Mouse (Mus musculus) embryo, embryonic 11 days (tissue): Measurements from ENCODE around the gene Fkbp5.
"Not testable (repeated sequence)": the region's sequence is repeated elsewhere in the genome, so short reads cannot be mapped to it uniquely, and the experiment has no call there.

Experiments used
- DNase-seq: peaks from one replicate; pipeline ENCODE4 v3.0.0-alpha.2; 2015

The Fkbp5 gene

DNA sequence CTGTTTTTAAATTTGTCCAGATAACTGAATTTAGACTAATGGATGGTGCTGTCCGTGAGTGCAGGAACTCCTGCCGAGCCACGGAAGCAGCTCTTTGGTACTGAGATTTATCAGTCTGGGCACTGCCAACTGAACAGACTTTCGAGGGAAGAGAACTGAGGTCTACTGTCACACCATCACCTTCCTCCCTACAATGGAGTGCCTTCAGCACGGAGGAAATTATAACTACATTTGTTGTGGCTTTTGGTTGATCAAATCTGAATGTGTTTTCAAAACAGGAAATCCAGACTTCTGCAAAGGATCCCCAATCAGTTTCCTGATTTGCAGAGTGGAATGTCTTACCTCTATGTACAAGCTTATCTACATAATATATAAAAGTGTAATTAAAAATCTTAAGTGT lies 99.6 kb downstream of the Fkbp5 start:
- DNase-seq, result no peak

DNA sequence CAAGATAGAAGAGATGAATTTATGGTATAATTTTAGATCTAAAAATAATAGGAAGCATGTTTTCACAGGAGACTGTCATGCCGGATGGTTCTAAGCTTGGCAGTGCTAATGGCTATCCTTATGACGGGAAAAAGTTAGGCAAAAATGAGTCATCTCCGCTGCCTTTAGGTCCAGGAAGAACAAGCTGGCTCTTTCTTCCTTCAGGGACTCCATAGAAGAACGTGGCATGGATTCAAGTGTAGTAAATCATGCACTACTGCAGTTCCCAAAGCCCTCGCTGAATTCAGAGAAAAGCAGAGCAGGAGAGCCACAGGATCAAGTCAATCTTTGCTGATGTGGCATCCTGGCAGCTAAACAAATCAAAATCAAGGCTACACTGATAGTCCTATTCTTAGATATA lies 102.1 kb downstream of the Fkbp5 start:
- no peak for DNase-seq

DNA sequence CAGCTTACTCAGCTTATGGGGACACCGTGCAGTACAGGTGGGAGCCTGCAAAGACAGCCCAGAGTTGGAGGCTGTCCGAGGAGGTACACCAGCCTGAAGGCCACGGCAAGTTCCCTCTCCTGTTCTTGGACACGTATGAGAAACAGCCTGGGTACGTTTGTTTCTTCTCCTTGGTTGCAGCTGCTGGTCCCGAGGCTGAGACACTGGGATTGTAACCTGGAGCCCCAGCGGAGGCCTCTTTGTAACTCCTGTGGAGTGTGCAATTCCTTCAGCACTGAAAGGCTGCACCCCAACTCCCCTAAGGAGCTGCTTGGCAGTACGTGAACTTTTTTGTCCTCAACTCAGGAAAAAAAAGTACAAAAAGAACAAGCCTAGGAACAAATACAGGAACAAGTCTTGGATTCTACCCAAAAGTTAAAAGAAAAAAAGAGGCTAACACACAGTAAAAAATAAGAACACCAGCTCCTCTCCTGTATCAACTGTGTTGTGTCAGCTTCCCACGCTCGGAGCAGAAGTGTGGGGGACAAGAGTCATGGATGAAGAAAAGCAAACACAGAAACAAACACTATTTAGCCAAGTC lies 105.9 kb downstream of the Fkbp5 start:
- no peak for DNase-seq

DNA sequence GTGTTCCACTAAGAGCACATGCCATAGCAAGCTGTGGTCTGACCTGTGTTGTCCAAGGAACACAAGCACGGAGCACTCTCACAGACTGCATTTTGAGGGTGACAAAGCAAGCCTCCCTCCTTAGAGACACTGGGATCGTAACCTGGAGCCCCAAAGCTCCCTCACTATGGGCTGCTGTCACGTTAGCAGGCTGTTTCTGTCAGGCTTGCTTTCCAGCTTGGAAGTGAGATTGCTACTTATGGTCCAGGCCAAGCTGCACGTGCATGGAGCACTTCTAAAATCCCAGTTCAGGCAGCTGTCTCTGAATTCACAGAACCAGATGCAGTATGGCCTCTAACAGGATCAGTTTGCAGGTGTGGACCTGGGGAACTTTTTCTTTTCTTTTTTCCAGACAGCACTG lies 106.6 kb downstream of the Fkbp5 start:
- DNase-seq, result no peak

DNA sequence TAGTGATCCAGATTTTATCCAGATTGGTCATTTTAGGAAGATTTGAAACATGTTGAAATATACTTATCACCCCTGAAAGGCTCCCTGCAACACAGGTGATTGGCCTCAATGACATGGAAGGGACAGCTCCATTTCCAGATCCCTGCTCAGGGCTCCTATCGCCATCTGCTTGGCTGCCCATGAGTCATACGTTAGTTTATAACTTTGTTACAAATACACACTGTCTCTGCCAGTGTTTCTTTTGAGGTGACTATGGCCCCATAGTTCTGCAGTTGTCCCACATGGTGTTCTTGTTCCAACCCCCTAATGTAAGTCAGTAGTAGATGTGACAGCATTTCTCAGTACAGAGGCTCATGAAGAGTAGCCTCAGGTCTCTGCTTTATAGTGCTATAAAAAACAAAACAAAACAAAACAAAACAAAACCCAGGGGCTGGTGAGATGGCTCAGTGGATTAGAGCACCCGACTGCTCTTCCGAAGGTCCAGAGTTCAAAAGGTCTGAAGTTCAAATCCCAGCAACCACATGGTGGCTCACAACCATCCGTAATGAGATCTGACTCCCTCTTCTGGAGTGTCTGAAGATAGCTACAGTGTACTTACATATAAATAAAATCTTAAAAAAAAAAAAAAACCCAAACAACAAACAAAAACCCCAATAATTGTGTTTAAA lies 108.9 kb downstream of the Fkbp5 start:
- no peak for DNase-seq

DNA sequence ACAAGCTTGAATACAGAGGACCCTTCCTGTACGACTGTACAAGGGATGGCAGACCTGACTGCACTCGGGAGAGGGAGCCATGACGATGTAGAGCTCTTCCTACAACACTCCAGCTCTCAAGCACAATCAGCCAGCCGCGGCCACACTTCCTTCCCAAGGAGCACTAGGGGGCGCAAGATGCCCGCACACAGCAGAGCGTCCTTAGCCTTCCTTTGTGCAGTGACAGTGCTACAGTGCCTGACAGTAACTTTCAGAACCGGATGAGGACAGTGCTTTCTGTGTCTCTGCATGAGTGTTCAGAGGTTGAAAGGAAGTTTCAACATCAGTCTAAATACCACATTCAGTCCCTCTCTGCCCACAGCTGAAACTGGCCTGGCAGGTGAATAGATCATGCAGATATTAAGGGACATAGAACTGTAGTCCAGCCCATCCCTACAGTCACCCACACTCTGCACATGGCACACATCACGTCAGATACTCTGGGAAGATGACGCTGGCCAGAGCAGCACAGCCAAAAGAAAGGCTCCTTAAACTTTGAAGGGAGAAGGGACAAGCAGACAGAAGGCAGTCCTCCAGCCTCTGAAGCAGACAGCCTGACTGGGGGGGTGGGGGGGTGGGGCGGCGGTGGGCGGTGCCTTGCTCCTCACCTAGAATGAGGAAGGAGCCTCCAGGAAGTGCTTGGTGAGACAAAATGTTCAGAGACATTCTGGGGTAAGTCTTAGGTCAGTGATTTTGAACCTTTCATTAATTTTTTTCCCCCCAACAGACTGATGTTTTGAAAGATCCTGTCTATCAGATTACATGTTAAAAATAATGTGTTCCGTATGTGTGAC lies 109.7 kb downstream of the Fkbp5 start:
- DNase-seq, result peak; percentile 83

DNA sequence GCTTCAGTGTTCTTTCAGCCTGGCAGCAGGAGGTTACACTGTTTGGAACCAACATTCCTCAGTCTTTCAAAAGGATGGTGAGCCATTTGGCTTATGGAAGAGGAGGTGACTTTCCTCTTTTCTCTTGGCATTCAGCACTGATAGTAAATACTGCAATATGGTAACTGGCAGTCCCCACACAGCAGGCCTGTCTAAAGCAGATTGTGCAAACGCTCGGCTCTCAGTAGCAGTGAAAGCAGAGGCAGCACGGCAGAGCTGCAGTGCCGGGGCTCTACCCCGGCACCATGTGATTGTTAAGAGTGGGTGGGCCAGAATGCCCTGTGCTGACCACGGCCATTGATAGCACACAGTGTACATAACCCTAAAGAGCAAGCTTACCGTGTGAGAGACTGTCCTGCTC lies 110.9 kb downstream of the Fkbp5 start:
- DNase-seq, result no peak

DNA sequence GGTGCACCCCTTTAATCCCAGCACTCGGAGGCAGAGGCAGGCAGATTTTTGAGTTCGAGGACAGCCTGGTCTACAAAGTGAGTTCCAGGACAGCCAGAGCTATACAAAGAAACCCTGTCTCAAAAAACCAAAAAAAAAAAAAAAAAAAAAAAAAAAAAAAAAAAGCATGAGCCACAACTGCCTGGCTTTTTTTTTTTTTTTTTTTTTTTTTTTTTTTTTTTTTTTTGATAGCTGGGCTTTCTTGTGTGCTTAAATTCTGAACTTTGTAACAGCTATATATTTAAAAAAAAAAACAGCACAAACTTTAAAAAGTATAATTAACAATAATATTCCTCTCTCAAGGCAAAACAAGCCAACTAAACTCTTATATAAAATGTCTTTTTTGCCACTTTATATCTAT lies 112.6 kb downstream of the Fkbp5 start:
- not testable (repeated sequence) for DNase-seq

DNA sequence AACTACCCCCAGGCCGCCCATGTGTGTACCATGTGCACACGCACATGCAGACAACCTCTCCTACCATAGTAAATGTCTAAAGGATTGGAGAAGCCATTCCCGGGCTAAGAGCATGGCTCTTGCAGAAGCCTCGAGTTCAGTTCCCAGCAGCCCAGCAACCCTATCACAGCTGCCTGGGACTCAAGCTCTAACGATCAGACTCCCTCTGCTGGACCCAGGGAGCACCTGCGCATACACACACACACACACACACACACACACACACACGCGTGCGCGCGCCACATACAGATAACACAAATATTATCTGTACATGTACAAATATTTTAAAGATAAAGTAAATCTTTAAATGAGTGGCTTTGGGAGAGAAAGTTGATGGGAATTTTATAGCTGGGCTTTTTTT lies 113.0 kb downstream of the Fkbp5 start:
- no peak for DNase-seq

DNA sequence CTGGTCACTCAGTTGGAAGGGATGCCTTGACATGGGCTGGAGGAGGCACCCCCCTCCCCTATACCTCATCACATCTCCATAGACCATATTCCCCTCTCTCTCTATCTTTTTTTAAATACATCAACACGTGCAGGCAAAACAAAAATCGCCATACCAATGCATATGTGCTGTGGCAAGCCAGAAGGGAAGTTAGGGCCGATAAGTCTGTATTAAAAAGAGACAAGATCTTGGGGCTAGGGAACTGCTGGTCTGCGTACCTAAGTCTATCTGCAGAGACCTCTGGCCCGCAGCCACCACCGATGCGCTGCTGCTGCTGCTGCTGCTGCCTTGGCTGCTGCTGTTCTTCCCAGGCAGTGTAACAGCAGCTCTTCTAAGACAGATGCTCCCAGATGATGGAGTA lies 122.3 kb downstream of the Fkbp5 start:
- no peak for DNase-seq

DNA sequence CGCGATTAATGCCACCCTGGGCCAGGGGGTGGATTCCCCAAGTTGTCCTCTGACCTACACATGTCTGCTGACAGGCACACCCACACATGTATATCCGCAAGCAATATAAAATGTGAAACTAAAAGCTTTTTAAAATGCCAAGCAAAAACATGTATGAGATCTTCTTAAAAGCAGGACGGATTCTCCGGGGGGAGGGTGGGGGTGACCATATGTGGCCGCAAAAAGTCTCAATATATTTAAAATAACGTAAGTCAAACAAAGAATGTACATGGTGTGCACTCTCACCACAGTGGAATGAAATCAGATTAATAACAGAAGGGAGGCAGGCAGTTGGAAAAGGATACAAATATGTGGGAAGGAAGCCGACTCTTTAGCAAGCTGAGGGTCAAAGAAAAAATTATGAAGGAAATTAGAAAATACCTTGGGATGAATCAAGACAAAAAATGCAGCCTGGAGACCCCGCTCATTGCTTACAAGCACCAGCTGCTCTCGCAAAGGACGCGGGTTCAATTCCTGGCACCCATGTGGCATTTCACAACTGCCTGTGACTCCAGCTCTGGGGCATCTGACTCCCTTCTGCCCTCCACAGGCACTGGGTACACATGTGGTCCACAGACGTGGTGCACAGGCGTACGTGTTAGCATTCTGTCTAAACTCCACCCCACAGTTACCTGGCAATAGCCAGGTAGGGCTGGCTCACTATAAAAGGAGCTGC lies 123.1 kb downstream of the Fkbp5 start:
- DNase-seq, result no peak

DNA sequence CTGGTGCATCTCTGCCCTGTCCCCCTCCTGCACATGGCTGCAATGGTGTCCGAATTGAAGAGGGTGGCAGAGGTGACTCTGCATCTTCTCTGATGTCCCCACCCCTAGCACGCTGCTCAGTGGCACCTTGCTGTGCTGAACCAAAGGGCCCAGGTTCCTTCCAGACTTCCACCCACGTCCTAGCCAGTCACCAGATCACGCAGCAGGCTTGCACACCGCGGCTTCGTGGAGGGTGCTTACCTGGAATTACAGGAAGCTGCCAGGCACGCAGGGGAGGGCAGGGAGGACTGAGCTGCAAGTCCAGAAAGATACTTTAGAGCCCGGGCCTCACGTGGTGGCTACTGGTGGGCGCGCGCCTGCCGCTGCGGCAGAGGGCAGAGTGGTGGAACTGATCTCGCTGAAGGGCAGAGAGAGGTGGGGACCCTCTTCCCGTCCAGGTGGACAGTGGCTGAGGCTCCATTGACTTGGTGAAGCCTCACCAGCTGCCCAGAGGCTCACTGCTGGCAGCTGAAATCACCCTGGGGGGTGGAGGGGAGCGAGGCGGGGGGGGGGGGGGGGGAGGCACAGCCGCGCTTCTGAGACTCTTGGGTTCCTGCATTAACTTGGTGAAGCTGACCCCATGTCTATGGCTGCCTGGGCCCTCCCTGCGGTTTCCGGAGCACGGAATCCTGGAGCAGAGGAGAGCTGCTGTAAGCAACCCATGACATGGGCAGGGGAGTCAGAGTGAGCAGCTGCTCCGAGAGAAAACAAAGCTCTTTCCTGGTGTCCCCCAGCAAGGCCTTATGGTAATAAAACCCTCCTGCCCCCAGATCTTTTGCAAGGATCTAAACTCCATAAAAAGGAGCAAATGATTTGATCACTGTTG lies 125.5 kb downstream of the Fkbp5 start:
- DNase-seq, result peak; percentile 42

DNA sequence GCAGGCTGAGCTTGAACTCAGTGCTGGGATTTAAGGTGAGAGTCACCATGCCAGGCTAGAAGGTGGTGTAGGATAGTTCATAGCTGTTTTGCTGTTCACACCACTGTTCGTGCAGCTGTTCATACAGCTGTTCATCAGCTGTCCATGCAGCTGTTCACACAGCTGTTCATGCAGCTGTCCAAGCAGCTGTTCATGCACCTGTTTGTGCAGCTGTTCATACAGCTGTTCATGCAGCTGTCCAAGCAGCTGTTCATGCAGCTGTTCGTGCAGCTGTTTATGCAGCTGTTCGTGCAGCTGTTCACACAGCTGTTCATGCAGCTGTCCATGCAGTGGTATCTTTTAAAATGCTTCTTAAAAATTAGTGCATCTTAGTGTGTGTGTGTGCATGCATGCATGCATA lies 128.8 kb downstream of the Fkbp5 start:
- DNase-seq, result no peak

DNA sequence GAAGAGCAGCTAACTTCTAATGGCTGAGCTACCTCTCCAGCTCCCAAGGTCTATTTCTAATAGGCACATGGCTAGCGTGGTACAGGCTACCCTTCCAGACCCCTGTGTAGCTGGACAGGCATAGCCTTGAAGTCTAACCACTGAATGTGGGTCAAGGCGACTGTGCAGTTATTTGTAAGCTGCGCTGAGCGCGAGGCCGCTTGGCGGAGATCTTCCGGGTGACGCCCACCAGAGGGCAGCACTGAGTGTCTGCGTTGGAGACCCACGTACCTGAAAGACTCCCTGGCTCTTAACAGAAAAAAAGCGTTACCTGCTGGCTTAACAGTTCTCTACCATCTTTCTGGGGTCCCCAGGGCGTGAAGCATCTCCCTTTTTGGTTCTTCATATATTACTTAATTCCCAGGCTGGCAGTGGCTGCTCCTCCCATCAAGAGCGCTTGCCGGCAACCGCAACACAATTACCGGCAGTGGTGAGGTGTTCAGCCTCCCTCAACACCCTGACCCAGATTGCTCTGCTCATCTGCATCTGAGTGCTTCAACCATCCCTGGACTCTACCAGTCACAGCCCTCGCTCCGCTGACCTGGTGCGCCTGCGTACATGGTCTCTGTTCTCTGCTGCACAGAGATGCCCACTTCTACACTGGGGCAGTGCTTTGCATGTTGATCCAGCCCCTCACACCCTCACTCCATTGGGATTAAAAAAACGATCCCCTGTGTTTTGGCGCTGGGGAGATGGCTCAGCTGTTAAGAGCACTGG lies 131.0 kb downstream of the Fkbp5 start:
- peak; percentile 85 for DNase-seq

DNA sequence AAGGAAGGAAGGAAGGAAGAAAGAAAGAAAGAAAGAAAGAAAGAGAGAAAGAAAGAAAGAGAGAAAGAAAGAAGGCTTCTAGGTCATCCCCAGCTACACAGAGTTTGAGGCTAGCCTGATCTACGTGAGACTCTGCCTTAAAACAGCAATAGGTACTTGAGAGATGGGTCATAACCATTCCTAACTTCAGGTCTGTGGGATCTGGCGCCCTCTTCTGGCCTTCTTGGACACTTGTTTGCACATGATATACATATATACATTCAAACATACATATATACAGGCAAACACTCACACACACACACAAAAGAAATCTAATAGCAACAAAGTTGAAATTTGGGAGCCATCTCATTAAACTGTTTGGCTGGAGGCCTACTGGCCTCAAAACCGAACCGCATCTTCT lies 133.0 kb downstream of the Fkbp5 start:
- DNase-seq, result no peak

DNA sequence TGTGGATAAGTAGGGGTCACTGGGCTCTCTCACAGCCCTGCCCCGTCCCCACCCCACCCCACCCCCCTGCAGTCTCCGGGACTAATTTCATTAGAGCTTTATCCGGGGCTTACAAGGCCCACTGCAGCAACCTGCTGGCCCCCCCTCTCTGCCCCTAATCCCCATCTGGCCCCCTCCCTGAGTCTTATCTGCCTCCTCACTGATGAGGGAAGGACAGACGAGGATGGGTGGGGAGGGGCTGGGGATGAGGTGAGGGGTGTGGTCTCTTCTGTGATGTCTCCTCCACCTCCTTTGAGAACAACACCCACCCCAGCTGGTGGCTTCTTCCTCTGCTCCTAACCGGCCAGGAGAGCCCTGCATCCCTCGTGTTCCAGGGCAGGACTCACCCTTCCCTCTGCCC lies 137.1 kb downstream of the Fkbp5 start:
- no peak for DNase-seq

DNA sequence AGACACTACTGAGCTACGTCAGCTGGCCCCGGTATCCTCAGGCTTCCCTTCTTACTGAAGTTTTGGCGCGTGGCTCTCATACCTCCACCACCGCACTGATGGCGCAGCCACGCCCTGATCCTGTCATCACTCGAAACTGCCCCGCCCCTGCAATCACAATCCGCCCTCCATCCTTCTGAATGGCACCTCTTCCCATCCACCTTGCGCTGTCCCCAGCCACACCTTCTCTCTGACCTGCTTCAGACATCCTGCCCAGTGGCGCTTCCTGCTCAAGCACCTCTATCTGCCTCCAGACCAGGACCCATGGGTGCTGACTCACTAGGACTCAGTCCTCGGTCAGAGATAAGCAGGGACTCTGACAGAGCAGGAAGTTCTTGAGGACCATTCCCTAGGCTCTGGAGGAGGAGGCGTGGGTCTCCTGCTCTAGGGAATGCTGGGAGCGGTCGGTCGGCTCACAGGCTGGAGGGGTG lies 141.7 kb downstream of the Fkbp5 start:
- no peak for DNase-seq

DNA sequence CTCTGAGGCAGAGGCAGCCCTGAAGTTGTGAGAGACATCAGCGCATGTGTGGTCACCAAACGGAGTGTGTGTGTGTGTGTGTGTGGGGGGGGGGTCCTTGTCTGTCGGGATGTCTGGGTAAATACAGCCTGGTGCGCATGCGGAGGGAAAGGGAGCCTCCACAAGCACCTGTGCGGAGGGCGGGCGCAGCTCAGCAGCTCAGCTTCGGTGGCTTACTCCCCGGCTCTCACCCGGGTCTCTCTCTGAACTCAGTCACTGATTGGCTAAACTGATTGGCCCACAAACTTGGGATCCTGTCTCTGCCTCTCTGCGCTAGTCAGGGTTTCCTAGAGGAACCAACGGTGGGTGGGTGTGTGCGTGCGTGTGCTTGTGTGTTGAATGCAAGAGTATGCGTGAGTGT lies 142.8 kb downstream of the Fkbp5 start:
- DNase-seq, result no peak

DNA sequence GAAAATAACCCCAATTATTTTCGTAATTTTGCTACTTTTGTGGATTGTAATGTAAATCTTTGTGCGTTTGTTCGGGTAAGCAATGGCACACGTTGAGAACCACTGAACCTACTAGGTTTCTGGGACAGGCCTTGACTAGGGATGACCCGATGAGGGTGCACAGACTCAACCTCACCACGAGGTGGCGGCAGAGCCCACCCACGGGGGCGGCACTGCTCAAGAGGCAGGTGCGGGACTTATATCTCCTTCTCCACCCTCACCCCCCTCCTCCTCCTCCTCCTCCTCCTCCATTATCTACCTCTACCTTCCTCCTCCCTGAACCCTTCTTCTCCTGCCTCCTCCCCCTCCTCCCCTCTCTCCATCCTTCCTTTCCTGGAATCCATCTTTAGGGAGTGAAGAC lies 143.5 kb downstream of the Fkbp5 start:
- DNase-seq, result peak; percentile 68

DNA sequence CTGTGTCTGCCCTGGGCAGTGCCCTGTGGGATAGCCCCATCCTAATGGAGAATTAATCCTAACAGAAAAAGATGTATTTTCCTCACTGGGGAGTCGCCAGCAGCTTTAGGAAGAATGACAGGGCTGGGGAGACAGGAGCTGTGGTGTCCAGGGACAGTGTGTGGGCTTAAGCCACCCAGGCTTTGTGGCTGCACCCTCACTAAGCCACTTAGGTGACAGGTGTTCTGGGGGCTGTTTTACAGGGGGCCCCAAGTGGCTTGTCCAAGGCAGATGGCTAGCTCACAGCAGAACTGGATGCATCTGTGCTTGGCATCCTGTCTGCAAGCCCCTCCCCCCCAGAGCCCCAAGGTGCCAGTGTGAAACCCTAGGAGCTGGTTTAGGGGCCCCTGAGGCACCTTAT lies 145.4 kb downstream of the Fkbp5 start:
- DNase-seq, result no peak

DNA sequence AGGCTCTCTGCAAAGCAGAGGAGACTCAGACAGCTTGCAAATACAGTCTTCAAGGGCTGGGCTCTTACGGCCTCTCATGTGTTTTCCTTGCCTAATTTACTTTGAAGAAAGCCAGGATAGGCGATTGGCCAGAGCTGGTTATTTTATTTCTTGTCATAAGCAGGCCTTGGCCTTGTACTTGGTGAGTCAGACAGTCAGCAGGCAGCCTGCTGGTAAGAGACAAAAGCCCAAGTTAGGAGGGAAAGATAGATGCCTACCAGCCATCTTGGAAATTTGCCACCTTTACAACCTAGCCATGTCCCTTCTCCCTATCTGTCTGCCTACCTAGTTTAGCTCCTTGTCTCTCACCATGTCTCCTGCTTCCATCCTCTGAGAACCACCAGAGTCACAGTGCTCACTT lies 146.0 kb downstream of the Fkbp5 start:
- DNase-seq, result no peak

DNA sequence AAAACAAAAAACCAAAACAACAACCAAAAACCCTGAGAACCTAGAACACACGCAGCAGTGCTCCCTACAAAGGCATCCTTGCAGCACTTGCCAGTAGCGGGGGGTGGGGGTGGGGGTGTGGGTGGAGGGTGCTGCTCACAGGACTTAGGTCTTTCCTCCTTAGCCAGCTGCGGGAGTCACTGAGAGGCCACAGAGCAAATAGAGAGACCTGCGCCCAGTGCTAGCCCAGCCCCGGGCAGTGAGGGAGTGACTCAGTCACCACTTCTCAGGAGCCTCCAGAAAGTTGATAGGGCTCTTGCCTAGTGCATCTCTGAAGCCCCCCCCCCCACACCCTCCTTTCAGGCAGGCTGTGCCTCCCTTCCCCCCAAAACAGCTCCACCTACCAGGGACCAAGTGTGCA lies 148.3 kb downstream of the Fkbp5 start:
- DNase-seq, result no peak
